Mouse (Mus musculus) cortical plate, adult 2 months (tissue): ENCODE measurements around the gene Sufu. TPM values are rescaled to one million over a fixed set of nuclear protein-coding genes. Genes with fewer than 3 reads are reported as not detected.
A peak's percentile ranks its signal among the peaks of the same experiment; 100 is the strongest.

Experiments
- H3K27ac ChIP-seq: fragments of 200-500 bp; 2 replicates; pipeline ENCODE4 v1.5.1; 2012; ENCODE audit warnings: low read length, control low read depth, inconsistent platforms; ENCODE audit not compliant: insufficient read depth
- H3K4me1 ChIP-seq: fragments of 200-500 bp; 2 replicates; pipeline ENCODE4 v1.6.1; 2011; ENCODE audit warnings: low read length; ENCODE audit not compliant: control insufficient read depth, insufficient read depth
- H3K4me3 ChIP-seq: fragments of 200-500 bp; 2 replicates; pipeline ENCODE4 v1.5.1; 2011; ENCODE audit warnings: mild to moderate bottlenecking, low read length, control low read depth; ENCODE audit not compliant: insufficient read depth
- CTCF ChIP-seq: fragments of 200-500 bp; IDR thresholded peaks from 2 replicates; pipeline ENCODE4 v1.5.1; 2011; ENCODE audit warnings: mild to moderate bottlenecking, control low read depth, low read length; ENCODE audit not compliant: insufficient read depth; ENCODE audit errors: extremely low read depth
- POLR2A ChIP-seq: fragments of 200-500 bp; IDR thresholded peaks from 2 replicates; pipeline ENCODE4 v1.6.1; 2011; ENCODE audit warnings: mild to moderate bottlenecking, low read length, control low read depth; ENCODE audit not compliant: insufficient read depth; ENCODE audit errors: extremely low read depth
- polyA plus RNA-seq: library from polyadenylated mRNA; depleted of rRNA; stranded (reverse); fragments of >200 nt; gene quantifications from 2 replicates; pipeline ENCODE4 v1.2.3, GENCODE M21; 2012

Gene Sufu
- polyA plus RNA-seq, 1 experiment = 9.5 TPM

DNA sequence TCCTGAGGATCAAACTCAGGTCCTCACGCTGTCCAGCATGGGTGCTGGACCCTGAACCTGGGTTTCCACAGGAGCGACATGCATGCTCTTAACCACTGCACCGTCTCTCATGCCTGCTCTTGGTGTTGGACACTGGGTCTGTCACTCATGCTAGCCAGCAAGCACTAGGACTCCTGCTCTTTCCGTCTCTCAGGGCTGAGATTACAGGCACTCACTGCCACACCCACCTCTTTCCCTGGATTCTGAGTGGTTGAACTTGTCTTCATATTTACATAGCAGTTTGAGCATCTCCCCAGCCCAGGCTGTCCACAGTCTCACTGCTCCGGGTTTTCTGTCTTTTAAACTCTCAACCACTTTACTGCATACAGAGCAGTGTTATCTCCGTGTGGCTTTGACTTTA, 48.9 kb downstream of the Sufu start:
- TF ChIP-seq CTCF (no peak), POLR2A (no peak)
- Histone ChIP-seq H3K4me3 (no peak overlapping the region), H3K27ac (no peak overlapping the region), H3K4me1 (no peaks in the 10 kb centered on the region)

DNA sequence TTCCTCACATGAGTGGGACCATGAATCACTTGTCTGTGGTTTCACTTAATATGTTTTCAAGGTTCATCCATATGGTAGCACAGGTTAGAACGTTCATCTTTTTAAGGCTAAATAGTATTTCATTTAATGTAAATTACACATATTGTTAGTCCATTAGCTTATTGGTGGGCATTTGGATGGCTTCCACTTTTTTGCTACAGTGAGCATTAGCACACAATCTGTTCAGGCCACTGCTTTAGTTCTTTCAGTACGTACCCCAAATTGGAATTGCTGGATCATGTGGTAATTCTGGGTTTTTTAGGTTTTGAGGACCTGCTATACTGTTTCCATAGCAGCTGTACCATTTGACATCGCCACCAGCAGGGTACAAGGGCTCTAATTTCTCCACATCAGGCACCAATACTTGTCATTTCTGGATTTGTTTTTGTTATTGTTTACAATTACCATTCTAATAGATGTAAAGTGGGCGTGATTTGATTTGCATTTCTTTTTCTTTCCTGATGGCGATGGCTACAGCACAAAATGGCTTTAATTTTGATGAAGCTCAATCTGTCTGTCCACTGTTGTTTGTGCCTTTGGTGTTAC, 49.8 kb downstream of the Sufu start:
- H3K27ac ChIP-seq = no peak overlapping the region
- H3K4me3 ChIP-seq = no peak overlapping the region
- TF ChIP-seq CTCF (no peak), POLR2A (no peak)
- H3K4me1 ChIP-seq = no peaks in the 10 kb centered on the region

DNA sequence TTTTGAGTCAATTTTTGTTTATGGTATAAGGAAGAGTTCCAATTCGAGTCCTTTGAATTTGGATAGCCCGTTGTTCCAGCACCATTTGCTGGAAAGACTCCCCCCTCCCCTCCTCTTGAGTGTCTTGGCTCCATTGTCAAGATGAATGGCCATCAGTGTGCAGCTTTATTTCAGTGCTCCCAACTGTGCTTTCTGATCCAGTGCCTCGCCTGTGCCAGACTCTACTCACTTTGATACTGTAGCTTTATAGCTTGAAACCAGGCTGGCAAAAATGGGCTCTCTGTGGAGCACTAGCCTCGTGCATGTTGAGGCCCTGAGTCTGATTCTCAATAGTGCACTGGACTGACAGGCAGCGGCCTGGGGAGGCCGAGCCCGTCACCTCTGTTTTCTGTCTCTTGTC, 50.4 kb downstream of the Sufu start:
- no peaks in the 10 kb centered on the region for H3K4me1 ChIP-seq
- H3K27ac ChIP-seq = no peak overlapping the region
- no peak overlapping the region for H3K4me3 ChIP-seq
- no peak for TF ChIP-seq POLR2A
- TF ChIP-seq CTCF = no peak

- Histone ChIP-seq H3K4me1 (no peaks in the 10 kb centered on the region), H3K4me3 (no peak overlapping the region), H3K27ac (no peak overlapping the region)
- TF ChIP-seq CTCF (no peak), POLR2A (no peak)
Observed at GRCm38 (mm10) chr19:46447911-46448310, 51.2 kb downstream of the Sufu start.

- TF ChIP-seq CTCF = no peak
- no peak for TF ChIP-seq POLR2A
- no peak overlapping the region for H3K27ac ChIP-seq
- no peaks in the 10 kb centered on the region for H3K4me1 ChIP-seq
- H3K4me3 ChIP-seq = no peak overlapping the region
Observed at GRCm38 (mm10) chr19:46449261-46450005, 52.7 kb downstream of the Sufu start.

DNA sequence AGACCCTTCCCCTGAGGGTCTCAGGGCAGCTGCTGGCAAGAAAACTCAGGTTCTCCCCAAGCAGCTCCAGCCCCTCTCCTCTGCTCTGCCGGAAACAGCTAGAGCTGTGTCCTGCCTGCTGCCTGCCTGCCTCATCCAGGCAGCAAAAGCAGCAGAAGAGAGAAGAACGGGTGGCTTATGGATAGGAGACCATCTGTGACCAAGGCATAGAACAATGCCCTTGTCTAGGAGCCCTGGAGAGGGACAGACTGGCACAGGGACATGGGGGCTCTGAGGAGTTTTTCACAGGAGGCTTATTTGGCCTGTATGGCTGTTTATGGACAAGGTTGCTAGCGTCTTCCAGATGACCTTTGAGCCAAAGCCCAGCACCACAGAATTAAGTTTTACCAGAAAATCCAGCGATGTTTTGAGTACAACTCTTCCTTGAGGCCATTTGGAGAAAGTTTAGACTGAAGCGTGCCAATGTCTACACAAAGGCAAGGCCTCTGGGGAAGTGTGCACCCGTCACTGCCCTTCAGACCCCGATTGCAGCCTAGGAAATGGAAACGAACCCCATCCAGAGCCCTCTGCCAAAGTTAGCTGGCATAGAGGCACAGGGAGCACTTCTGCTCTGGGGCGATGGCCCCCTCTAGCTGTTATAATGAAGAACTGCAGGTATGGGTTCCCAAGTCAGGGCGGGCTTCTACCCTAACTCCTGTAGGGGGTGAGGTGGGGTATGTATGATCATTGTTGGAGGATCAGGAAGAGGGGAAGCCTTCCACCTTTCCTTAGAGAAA, 55.5 kb downstream of the Sufu start:
- H3K4me1 ChIP-seq = no peaks in the 10 kb centered on the region
- H3K27ac ChIP-seq = peak overlapping the region; percentile 8; the same call in 1 of the 2 replicates
- TF ChIP-seq CTCF = peak; percentile 84
- no peak for TF ChIP-seq POLR2A
- H3K4me3 ChIP-seq = no peak overlapping the region

DNA sequence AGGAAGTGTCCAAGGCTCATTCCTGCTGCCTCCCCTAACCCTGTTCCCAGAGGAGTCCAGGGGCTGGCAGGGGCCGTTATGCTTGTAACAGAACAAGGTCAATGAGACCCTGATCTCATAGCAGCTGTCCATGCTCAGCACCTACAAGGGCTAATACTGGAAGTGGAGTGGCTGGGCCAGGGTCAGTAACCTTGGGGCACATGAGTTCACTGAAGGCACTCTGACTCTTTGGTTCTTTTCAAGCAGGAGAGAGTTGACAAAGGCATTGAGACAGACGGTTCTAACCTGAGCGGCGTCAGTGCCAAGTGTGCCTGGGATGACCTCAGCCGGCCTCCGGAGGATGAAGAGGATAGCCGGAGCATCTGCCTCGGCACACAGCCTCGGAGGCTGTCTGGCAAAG, 56.2 kb downstream of the Sufu start:
- no peak overlapping the region for H3K4me3 ChIP-seq
- no peak for TF ChIP-seq CTCF
- TF ChIP-seq POLR2A = no peak
- no peaks in the 10 kb centered on the region for H3K4me1 ChIP-seq
- H3K27ac ChIP-seq = no peak overlapping the region

DNA sequence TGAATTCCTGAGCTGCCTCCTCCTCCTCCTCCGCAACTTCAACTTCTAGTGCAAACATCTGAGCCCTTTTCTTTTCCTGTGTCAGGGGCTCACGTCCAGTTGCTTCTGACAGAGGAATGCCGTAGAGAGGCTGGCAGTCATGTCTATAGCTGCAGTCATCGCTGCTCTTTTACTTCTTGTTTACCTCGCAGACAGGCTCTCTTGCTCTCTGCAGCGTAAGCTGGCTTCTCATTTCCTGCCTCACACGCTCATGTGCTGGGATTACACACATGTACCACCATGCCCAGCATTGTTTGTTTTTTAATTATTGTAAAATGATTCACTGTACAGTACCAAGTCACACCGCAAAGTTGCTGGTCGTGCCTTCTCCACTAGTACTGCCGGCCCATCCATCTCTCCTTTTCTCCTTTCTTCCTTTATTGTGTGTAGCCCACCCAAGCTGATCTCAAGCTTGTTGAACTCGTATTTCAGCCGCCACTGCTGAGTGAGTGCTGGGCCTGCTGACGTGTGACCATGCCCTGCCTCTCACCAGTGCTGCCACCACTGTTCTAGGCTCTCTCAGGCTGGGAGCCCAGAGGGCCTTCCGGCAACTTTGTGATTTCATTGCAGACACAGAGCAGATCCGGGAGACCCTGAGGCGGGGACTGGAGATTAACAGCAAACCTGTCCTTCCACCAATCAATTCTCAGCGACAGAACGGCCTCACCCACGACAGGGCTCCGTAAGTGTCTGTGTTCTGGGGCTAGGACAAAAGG, 57.6 kb downstream of the Sufu start:
- TF ChIP-seq CTCF (no peak), POLR2A (no peak)
- no peaks in the 10 kb centered on the region for H3K4me1 ChIP-seq
- peak overlapping the region; percentile 32 for H3K27ac ChIP-seq
- H3K4me3 ChIP-seq = no peak overlapping the region

DNA sequence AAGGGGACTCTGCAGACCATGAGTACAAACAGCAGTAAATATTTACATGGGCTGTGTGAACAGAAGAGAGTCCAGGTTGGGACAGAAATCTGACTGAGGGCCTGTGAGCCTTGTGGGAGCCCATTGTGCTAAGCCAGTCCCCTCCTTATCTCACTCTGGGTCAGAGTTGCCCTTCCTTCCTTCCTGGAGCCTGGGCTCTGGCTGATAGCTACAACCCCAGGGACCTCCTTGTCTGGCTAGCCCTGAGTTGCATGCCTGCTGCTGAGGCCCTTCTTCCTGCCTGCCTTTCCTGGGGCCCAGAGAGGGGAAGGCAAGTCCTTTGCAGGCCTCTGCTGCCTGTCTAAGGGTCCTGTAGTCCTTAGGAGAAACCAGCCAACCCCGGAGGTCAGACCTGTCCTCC, 58.3 kb downstream of the Sufu start:
- TF ChIP-seq CTCF (no peak), POLR2A (no peak)
- H3K27ac ChIP-seq = peak overlapping the region; percentile 32
- H3K4me3 ChIP-seq = no peak overlapping the region
- peaks cover 2% of the 10 kb centered on the region; the same call in 1 of the 2 replicates for H3K4me1 ChIP-seq

- no peak overlapping the region for H3K4me3 ChIP-seq
- no peak for TF ChIP-seq CTCF
- TF ChIP-seq POLR2A = no peak
- H3K4me1 ChIP-seq = peaks cover 2% of the 10 kb centered on the region; the same call in 1 of the 2 replicates
- peak overlapping the region; percentile 32; the same call in 1 of the 2 replicates for H3K27ac ChIP-seq
Observed at GRCm38 (mm10) chr19:46455556-46455955, 58.9 kb downstream of the Sufu start.
